Mouse (Mus musculus): Measurements from ENCODE around the gene Gm14325.
A peak's percentile ranks its signal among the peaks of the same experiment; 100 is the strongest.
"Not testable (repeated sequence)": the region's sequence is repeated elsewhere in the genome, so short reads cannot be mapped to it uniquely, and the experiment has no call there.

The Gm14325 gene

GRCm38 (mm10) chr2:177839901-177840663, at the start of gene Gm14325:
Gm14325 (minus strand) TSS chr2:177840336.
- DNase-seq (ENCODE audit: extremely low spot score) = peak; percentile 27

- not testable (repeated sequence) for DNase-seq (ENCODE audit: extremely low spot score)
Measured at GRCm38 (mm10) chr2:177887743-177888142, 47.6 kb upstream of the Gm14325 start.

GRCm38 (mm10) chr2:177862254-177862653, 22.1 kb upstream of the Gm14325 start:
- DNase-seq (ENCODE audit: extremely low spot score) = not testable (repeated sequence)

- not testable (repeated sequence) for DNase-seq (ENCODE audit: extremely low spot score)
Measured at GRCm38 (mm10) chr2:177843666-177844065, 3.5 kb upstream of the Gm14325 start.

- not testable (repeated sequence) for DNase-seq (ENCODE audit: extremely low spot score)
Measured at GRCm38 (mm10) chr2:177836756-177837155, 3.4 kb downstream of the Gm14325 start.

GRCm38 (mm10) chr2:177835733-177836536, 4.2 kb downstream of the Gm14325 start:
- not testable (repeated sequence) for DNase-seq (ENCODE audit: extremely low spot score)

- not testable (repeated sequence) for DNase-seq (ENCODE audit: extremely low spot score)
Measured at GRCm38 (mm10) chr2:177821952-177822351, 18.2 kb downstream of the Gm14325 start.

- DNase-seq (ENCODE audit: extremely low spot score) = not testable (repeated sequence)
Measured at GRCm38 (mm10) chr2:177806170-177806569, 34.0 kb downstream of the Gm14325 start.

- DNase-seq (ENCODE audit: extremely low spot score) = not testable (repeated sequence)
Measured at GRCm38 (mm10) chr2:177787351-177787750, 52.8 kb downstream of the Gm14325 start.

Measured in embryo, embryonic 9.5 days (tissue).